Mouse (Mus musculus) E14TG2a.4 (cell line): Measurements from ENCODE around the gene Ncoa1.

Source experiments
- CTCF ChIP-seq: conservative IDR thresholded peaks from 2 replicates; pipeline ENCODE4 v1.5.1; 2014; ENCODE audit warnings: low read length
- NANOG ChIP-seq: IDR thresholded peaks from 2 replicates; pipeline ENCODE4 v1.6.1; 2014; ENCODE audit warnings: borderline replicate concordance, low read length, mixed read lengths
- POU5F1 ChIP-seq: IDR thresholded peaks from 2 replicates; pipeline ENCODE4 v1.6.1; 2014; ENCODE audit warnings: low read length, borderline replicate concordance

DNA sequence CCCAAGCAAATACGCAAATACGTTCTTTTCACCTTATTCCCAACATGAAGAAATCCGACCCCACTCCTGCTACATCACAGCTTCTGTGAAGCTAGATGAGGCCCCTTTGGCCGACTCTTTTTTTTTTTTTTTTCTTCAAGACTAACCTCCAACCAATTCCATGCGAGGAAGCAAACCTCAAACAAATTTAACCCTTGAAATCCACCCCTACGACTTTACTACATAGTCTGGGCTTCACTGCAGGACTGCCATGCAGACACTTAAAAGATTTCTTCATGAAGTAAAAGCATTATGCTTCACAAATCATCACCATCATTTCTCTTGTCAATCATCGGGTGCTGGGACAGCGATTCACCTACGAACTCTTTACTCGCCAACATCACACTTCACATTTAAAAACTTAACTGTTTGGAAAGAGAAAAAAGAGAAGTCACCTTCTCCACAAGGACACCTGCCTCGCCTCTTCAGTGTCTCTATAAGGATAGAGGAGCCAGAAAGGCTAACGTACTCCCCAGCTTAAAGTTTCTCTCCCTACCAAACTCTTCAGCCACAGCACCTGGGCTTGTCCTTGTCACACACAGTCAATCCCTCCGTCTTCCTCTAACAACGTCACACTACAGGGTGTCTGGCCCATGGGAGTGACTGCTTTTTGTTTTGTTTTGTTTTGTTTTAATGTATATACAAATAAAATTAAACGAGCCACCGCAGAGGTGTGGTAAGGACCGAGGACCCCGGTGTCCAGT lies 1.6 kb downstream of the Ncoa1 start:
- TF ChIP-seq CTCF (no peak), NANOG (no peak), POU5F1 (no peak)
